Mouse (Mus musculus) thymus, postnatal 14 days (tissue): Measurements from ENCODE around the gene Frmd4a.

Source experiments
- DNase-seq: peaks from one replicate; pipeline ENCODE4 v3.0.0; 2021

Gene Frmd4a

GRCm38 (mm10) chr2:4499916-4500315, 482.4 kb downstream of the Frmd4a start:
- DNase-seq: no peak

- DNase-seq: no peak
Measured at GRCm38 (mm10) chr2:4501257-4502027, 483.9 kb downstream of the Frmd4a start.

GRCm38 (mm10) chr2:4504413-4504812, 486.9 kb downstream of the Frmd4a start:
- DNase-seq: no peak

- no peak for DNase-seq
Measured at GRCm38 (mm10) chr2:4505695-4506094, 488.2 kb downstream of the Frmd4a start.

- no peak for DNase-seq
Measured at GRCm38 (mm10) chr2:4506659-4507058, 489.1 kb downstream of the Frmd4a start.

GRCm38 (mm10) chr2:4507887-4508615, 490.5 kb downstream of the Frmd4a start:
- no peak for DNase-seq

- no peak for DNase-seq
Measured at GRCm38 (mm10) chr2:4508959-4509615, 491.6 kb downstream of the Frmd4a start.

- no peak for DNase-seq
Measured at GRCm38 (mm10) chr2:4509739-4510138, 492.2 kb downstream of the Frmd4a start.

- no peak for DNase-seq
Measured at GRCm38 (mm10) chr2:4510208-4511079, 492.9 kb downstream of the Frmd4a start.

GRCm38 (mm10) chr2:4511080-4511386, 493.5 kb downstream of the Frmd4a start:
- no peak for DNase-seq

- no peak for DNase-seq
Measured at GRCm38 (mm10) chr2:4512607-4513006, 495.1 kb downstream of the Frmd4a start.

GRCm38 (mm10) chr2:4515910-4516309, 498.4 kb downstream of the Frmd4a start:
- no peak for DNase-seq

- DNase-seq: no peak
Measured at GRCm38 (mm10) chr2:4516819-4517552, 499.5 kb downstream of the Frmd4a start.

GRCm38 (mm10) chr2:4517553-4518125, 500.1 kb downstream of the Frmd4a start:
- no peak for DNase-seq

GRCm38 (mm10) chr2:4518549-4518948, 501.0 kb downstream of the Frmd4a start:
- DNase-seq: no peak

- no peak for DNase-seq
Measured at GRCm38 (mm10) chr2:4522769-4523487, 505.4 kb downstream of the Frmd4a start.

- no peak for DNase-seq
Measured at GRCm38 (mm10) chr2:4527094-4527493, 509.6 kb downstream of the Frmd4a start.

GRCm38 (mm10) chr2:4529254-4529729, 511.8 kb downstream of the Frmd4a start:
- no peak for DNase-seq

GRCm38 (mm10) chr2:4531533-4532197, 514.1 kb downstream of the Frmd4a start:
- no peak for DNase-seq

- no peak for DNase-seq
Measured at GRCm38 (mm10) chr2:4532198-4532568, 514.7 kb downstream of the Frmd4a start.
